Mouse (Mus musculus) CD4-positive, CD25-positive, alpha-beta regulatory T cell, adult 2 months (primary cell): ENCODE measurements around the gene Tmem131l.

ENCODE experiments used
- DNase-seq: peaks from one replicate; pipeline ENCODE4 v3.0.0-alpha.2; 2012; ENCODE audit warnings: low read depth, low spot score

The Tmem131l gene

GRCm38 (mm10) chr3:84048729-84049175 is 8.8 kb upstream of the Tmem131l start:
- no peak for DNase-seq

GRCm38 (mm10) chr3:84046206-84046605 is 6.2 kb upstream of the Tmem131l start:
- DNase-seq = peak; percentile 63

GRCm38 (mm10) chr3:84041739-84042138 is 1.8 kb upstream of the Tmem131l start:
- DNase-seq = no peak

- peak; percentile 81 for DNase-seq
These were observed 604 bp upstream of the Tmem131l start for GRCm38 (mm10) chr3:84040476-84041082.

- peak; percentile 63 for DNase-seq
These were observed 862 bp downstream of the Tmem131l start for GRCm38 (mm10) chr3:84038981-84039645.

GRCm38 (mm10) chr3:84038126-84038525 is 1.8 kb downstream of the Tmem131l start:
- DNase-seq = no peak

- no peak for DNase-seq
These were observed 2.4 kb downstream of the Tmem131l start for GRCm38 (mm10) chr3:84037536-84037935.

- peak; percentile 48 for DNase-seq
These were observed 3.1 kb downstream of the Tmem131l start for GRCm38 (mm10) chr3:84036866-84037265.

GRCm38 (mm10) chr3:84035728-84036364 is 4.1 kb downstream of the Tmem131l start:
- DNase-seq = no peak

GRCm38 (mm10) chr3:84034115-84034780 is 5.7 kb downstream of the Tmem131l start:
- no peak for DNase-seq

- no peak for DNase-seq
These were observed 6.8 kb downstream of the Tmem131l start for GRCm38 (mm10) chr3:84032933-84033730.

- no peak for DNase-seq
These were observed 7.6 kb downstream of the Tmem131l start for GRCm38 (mm10) chr3:84032419-84032818.

- no peak for DNase-seq
These were observed 8.8 kb downstream of the Tmem131l start for GRCm38 (mm10) chr3:84031216-84031615.

- DNase-seq = no peak
These were observed 11.0 kb downstream of the Tmem131l start for GRCm38 (mm10) chr3:84028968-84029367.

- no peak for DNase-seq
These were observed 12.2 kb downstream of the Tmem131l start for GRCm38 (mm10) chr3:84027691-84028159.

- DNase-seq = no peak
These were observed 15.4 kb downstream of the Tmem131l start for GRCm38 (mm10) chr3:84024512-84025072.

GRCm38 (mm10) chr3:84022723-84023122 is 17.3 kb downstream of the Tmem131l start:
- peak; percentile 28 for DNase-seq

- no peak for DNase-seq
These were observed 17.8 kb downstream of the Tmem131l start for GRCm38 (mm10) chr3:84022201-84022584.

- DNase-seq = no peak
These were observed 18.5 kb downstream of the Tmem131l start for GRCm38 (mm10) chr3:84021217-84022200.

GRCm38 (mm10) chr3:84020528-84020927 is 19.4 kb downstream of the Tmem131l start:
- DNase-seq = no peak
